Mouse (Mus musculus) left cerebral cortex, postnatal 36 days (tissue): ENCODE results near the gene Dapp1. TPM values are rescaled to one million over a fixed set of nuclear protein-coding genes. Genes with fewer than 3 reads are reported as not detected.

ENCODE experiments used
- DNase-seq, 2 experiments: peaks; one replicate each; pipeline ENCODE4 v3.0.0; 2021 to 2022; ENCODE audit warnings: low spot score in 2 of 2, mixed read lengths in 1 of 2
- intact Hi-C: fragments of 180-260 bp; cut with DNase I; formaldehyde crosslinking; loops from one replicate; pipeline ENCODE4 v1.15.1; 2025
- total RNA-seq, 2 experiments: library from RNA; stranded (reverse); gene quantifications; 2 replicates each; pipeline ENCODE4 v1.2.3; 2021

Gene Dapp1
- total RNA-seq, 2 experiments from 2014 or later: 2.6 to 3.4 TPM

GRCm38 (mm10) chr3:137891089-137891488 is 90.3 kb downstream of the Dapp1 start:
- intact Hi-C loops: no loop called here

GRCm38 (mm10) chr3:137887961-137888360 is 93.4 kb downstream of the Dapp1 start:
- DNase-seq: no peak
- intact Hi-C loops: no loop called here

More at GRCm38 (mm10) chr3:137891089-137891488, 90.3 kb downstream of the Dapp1 start:
- no peak for DNase-seq

- DNase-seq: no peak
- intact Hi-C loops: no loop called here
Observed at GRCm38 (mm10) chr3:137881093-137881492, 100.3 kb downstream of the Dapp1 start.

Other genes with a start within 250 kb of the Dapp1 start
- gene H2afz, start 117.1 kb downstream of the Dapp1 start, total RNA-seq: 100 to 1,000 TPM; 160 to 180 TPM
- gene Dnajb14, start 113.9 kb downstream of the Dapp1 start, total RNA-seq: 10 to 100 TPM; 43.9 to 48.8 TPM
- 10 to 100 TPM; 66.5 to 70.6 TPM for gene Lamtor3, start 63.0 kb downstream of the Dapp1 start, total RNA-seq
- 1 to 10 TPM; 2.1 to 2.8 TPM for gene 1110002E22Rik, start 83.5 kb upstream of the Dapp1 start, total RNA-seq
- gene Gm5105, start 85.8 kb upstream of the Dapp1 start, total RNA-seq: under 1 TPM in 1 of 2 experiments, not detected in 1; 0.20 TPM
- 1 to 10 TPM; 3.6 to 6.6 TPM for gene Trmt10a, start 161.9 kb upstream of the Dapp1 start, total RNA-seq
- gene Mttp, start 163.4 kb upstream of the Dapp1 start, total RNA-seq: 1 to 10 TPM; 5.6 to 6.2 TPM
- not detected for gene 4930579F01Rik, start 212.3 kb upstream of the Dapp1 start, total RNA-seq
- gene Adh7, start 236.2 kb upstream of the Dapp1 start, total RNA-seq: under 1 TPM; 0.10 to 0.11 TPM